Mouse (Mus musculus) bone marrow macrophage, adult 2 months (primary cell): ENCODE data around the gene Cdh4. TPM values are rescaled to one million over a fixed set of nuclear protein-coding genes. Genes with fewer than 3 reads are reported as not detected.
A peak's percentile ranks its signal among the peaks of the same experiment; 100 is the strongest.

Experiments used
- H3K27ac ChIP-seq: 2 replicates; pipeline ENCODE4 v1.5.1; 2012; ENCODE audit warnings: low read depth, low read length; ENCODE audit not compliant: insufficient read depth
- H3K4me1 ChIP-seq: 2 replicates; pipeline ENCODE4 v1.6.1; 2012; ENCODE audit warnings: low read length; ENCODE audit not compliant: control insufficient read depth, insufficient read depth
- H3K4me3 ChIP-seq: 2 replicates; pipeline ENCODE4 v1.5.1; 2012; ENCODE audit warnings: mild to moderate bottlenecking, low read length, moderate library complexity; ENCODE audit not compliant: insufficient read depth
- CTCF ChIP-seq: IDR thresholded peaks from 2 replicates; pipeline ENCODE4 v1.5.1; 2012; ENCODE audit warnings: low read depth, mild to moderate bottlenecking, low read length, moderate library complexity
- POLR2A ChIP-seq: IDR thresholded peaks from 2 replicates; pipeline ENCODE4 v1.6.1; 2012; ENCODE audit warnings: mild to moderate bottlenecking, low read depth, low read length, borderline replicate concordance
- polyA plus RNA-seq: library from polyadenylated mRNA; stranded (reverse); fragments of >200 nt; gene quantifications from 2 replicates; pipeline ENCODE4 v1.2.4, GENCODE M21; 2012; ENCODE audit not compliant: missing spikeins, insufficient read depth, insufficient read length

The Cdh4 gene
- polyA plus RNA-seq, 1 experiment: not detected

GRCm38 (mm10) chr2:179428889-179429288 is 13.3 kb upstream of the Cdh4 start:
- Histone ChIP-seq H3K4me3 (no peak overlapping the region), H3K4me1 (no peaks in the 10 kb centered on the region), H3K27ac (no peak overlapping the region)
- TF ChIP-seq CTCF: no peak
- no peak for TF ChIP-seq POLR2A

DNA sequence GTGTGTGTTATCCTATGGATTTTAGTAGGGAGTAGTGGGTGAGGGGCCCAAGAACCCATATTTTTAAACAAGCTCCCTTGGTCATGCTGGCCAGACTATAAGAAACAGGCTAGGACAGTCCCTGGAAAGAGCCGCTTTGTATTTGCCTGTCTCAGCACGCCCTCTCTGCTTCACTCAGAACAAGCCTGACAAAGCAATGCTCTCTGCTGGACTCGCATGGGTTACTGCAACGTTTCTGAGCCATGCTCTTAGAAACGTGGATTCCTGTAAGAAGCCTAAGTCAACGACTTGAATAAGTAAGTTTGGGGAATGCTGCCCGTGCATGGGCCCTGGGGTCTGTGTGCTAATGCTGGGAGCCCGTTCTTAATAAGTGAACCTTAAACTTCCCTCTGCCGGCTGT is 2.1 kb upstream of the Cdh4 start:
- TF ChIP-seq CTCF: no peak
- TF ChIP-seq POLR2A: no peak
- no peak overlapping the region for H3K4me3 ChIP-seq
- no peaks in the 10 kb centered on the region for H3K4me1 ChIP-seq
- no peak overlapping the region for H3K27ac ChIP-seq

- H3K27ac ChIP-seq: no peak overlapping the region
- TF ChIP-seq CTCF (no peak), POLR2A (no peak)
- no peak overlapping the region for H3K4me3 ChIP-seq
- no peaks in the 10 kb centered on the region for H3K4me1 ChIP-seq
These were observed 1.1 kb upstream of the Cdh4 start for GRCm38 (mm10) chr2:179441086-179441485.

GRCm38 (mm10) chr2:179441717-179442116 is 514 bp upstream of the Cdh4 start:
- Histone ChIP-seq H3K27ac (no peak overlapping the region), H3K4me3 (no peak overlapping the region), H3K4me1 (no peaks in the 10 kb centered on the region)
- TF ChIP-seq CTCF (no peak), POLR2A (no peak)

- Histone ChIP-seq H3K4me3 (peak overlapping the region; percentile 17), H3K4me1 (no peaks in the 10 kb centered on the region)
- TF ChIP-seq POLR2A: no peak
- TF ChIP-seq CTCF: no peak
These were observed 452 bp downstream of the Cdh4 start for GRCm38 (mm10) chr2:179442541-179443225.

GRCm38 (mm10) chr2:179443226-179443815 is 1.1 kb downstream of the Cdh4 start:
- TF ChIP-seq CTCF (no peak), POLR2A (no peak)
- Histone ChIP-seq H3K4me1 (no peaks in the 10 kb centered on the region), H3K27ac (no peak overlapping the region), H3K4me3 (no peak overlapping the region)

More at GRCm38 (mm10) chr2:179442541-179443225, 452 bp downstream of the Cdh4 start:
- H3K27ac ChIP-seq: no peak overlapping the region

- TF ChIP-seq POLR2A (no peak), CTCF (no peak)
- Histone ChIP-seq H3K4me3 (no peak overlapping the region), H3K27ac (no peak overlapping the region), H3K4me1 (no peaks in the 10 kb centered on the region)
These were observed 1.7 kb downstream of the Cdh4 start for GRCm38 (mm10) chr2:179443959-179444358.

GRCm38 (mm10) chr2:179448256-179448655 is 6.0 kb downstream of the Cdh4 start:
- no peaks in the 10 kb centered on the region for H3K4me1 ChIP-seq
- TF ChIP-seq POLR2A (no peak), CTCF (no peak)

GRCm38 (mm10) chr2:179449018-179449417 is 6.8 kb downstream of the Cdh4 start:
- no peaks in the 10 kb centered on the region for H3K4me1 ChIP-seq
- H3K4me3 ChIP-seq: no peak overlapping the region
- TF ChIP-seq CTCF: no peak
- TF ChIP-seq POLR2A: no peak
- no peak overlapping the region for H3K27ac ChIP-seq

More at GRCm38 (mm10) chr2:179448256-179448655, 6.0 kb downstream of the Cdh4 start:
- no peak overlapping the region for H3K4me3 ChIP-seq
- H3K27ac ChIP-seq: no peak overlapping the region

DNA sequence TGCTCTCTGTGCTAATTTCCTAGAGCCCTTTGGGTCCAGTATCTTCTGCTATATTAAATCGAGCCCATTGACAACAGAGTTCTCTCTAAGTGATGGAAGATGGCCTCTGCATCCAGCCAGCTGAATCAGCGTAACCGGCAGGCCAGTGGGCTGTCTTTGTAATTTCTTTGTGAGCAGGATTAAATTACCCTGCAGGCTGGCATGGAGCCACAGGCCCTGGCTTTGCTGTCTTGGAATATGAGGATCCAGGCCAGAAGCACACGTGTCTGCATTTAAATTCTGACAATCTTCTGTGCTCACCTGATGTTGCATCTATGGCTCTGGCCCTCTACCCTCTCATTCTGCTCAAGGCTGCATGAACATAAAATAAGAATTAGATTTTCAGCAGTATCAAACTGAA is 17.0 kb downstream of the Cdh4 start:
- Histone ChIP-seq H3K4me3 (no peak overlapping the region), H3K27ac (no peak overlapping the region), H3K4me1 (no peaks in the 10 kb centered on the region)
- no peak for TF ChIP-seq POLR2A
- no peak for TF ChIP-seq CTCF

- no peaks in the 10 kb centered on the region for H3K4me1 ChIP-seq
- no peak overlapping the region for H3K4me3 ChIP-seq
- H3K27ac ChIP-seq: no peak overlapping the region
- TF ChIP-seq CTCF: no peak
- TF ChIP-seq POLR2A: no peak
These were observed 17.4 kb downstream of the Cdh4 start for GRCm38 (mm10) chr2:179459606-179460005.
